16 mouse cellular contexts compared by ENCODE assay signal in genomic region chr12:35294668-35295067, GRCm38 (mm10).
DNase-seq lines count a peak whose midpoint lies in the region; ATAC-seq and TF ChIP-seq lines count a peak whose summit lies in the region.
"Had no signal": no experiment of that assay in that cellular context is flagged by ENCODE, and none has a peak within 500 bp of the region (broad histone marks: within the 10 kb centered on the region; RNA-seq: fewer than 3 reads in every experiment).

No protein-coding gene starts in this region.

- CTCF ChIA-PET in Patski (lab: Charles Lee), result interaction anchor here (1.4 kb wide), 1 partner anchor 11 kb away, joined by 3 read pairs; no protein-coding TSS in a partner anchor

- H3K79me2 ChIP-seq in macrophage (ENCODE audit: inconsistent target), result no peaks in the 10 kb centered on the region

- ATAC-seq in Patski, result peak; percentile 85
- no peak for ATAC-seq in erythroblast, adult 5-6 weeks (replicated peaks; ENCODE audit: low FRiP score, poor library complexity, severe bottlenecking)
- ATAC-seq: forebrain, embryonic 15.5 days; hindbrain, embryonic 16.5 days had no signal

- DNase-seq in heart, adult 8-10 months (ENCODE audit: low spot score), result peak; percentile 41
- DNase-seq in heart, postnatal 36 days, result no peak
- DNase-seq in 416B (ENCODE audit: low read depth) (peak; percentile 56), Patski (ENCODE audit: low read depth, low spot score) (peak; percentile 70)
- no peak for DNase-seq in left cerebral cortex, postnatal 4 days
- DNase-seq in spleen, postnatal 36 days (ENCODE audit: low spot score in 2 of 2), result no peak
- DNase-seq: cerebellum, adult 9-11 months; kidney, adult 9 months; liver, embryonic 13.5 days; right cerebral cortex, postnatal 4 days had no signal

- no peaks in the 10 kb centered on the region for H3K27me3 ChIP-seq in Patski
- H3K27me3 ChIP-seq: embryonic facial prominence, embryonic 12.5 days; forebrain, embryonic 15.5 days; liver, embryonic 13.5 days had no signal

- in situ Hi-C loops in Patski (cut with MboI; ENCODE audit: low pct_unique_long_range_greater_than_20kb), result loop anchor here (10.0 kb wide), 1 partner anchor 540 kb away; no protein-coding TSS in a partner anchor

- H3K27ac ChIP-seq in macrophage, result peak overlapping the region; percentile 70
- H3K27ac ChIP-seq: embryonic facial prominence, embryonic 12.5 days; forebrain, embryonic 15.5 days; liver, embryonic 13.5 days; midbrain, embryonic 10.5 days had no signal

- intact Hi-C loops in heart, postnatal 36 days (cut with DNase I), result no loop called here
- intact Hi-C loops in left cerebral cortex, postnatal 4 days (cut with DNase I), result no loop called here

- 14% methylated on average over 1 of the region's 1 CpGs for WGBS in macrophage (ENCODE audit: missing documents)

- POLR2A ChIA-PET in Patski (lab: Charles Lee), result no interaction called here

- TF ChIP-seq CTCF in Patski (IDR thresholded peaks at IDR 0.05), result no peak

- H3K36me3 ChIP-seq in macrophage (ENCODE audit: inconsistent target), result no peaks in the 10 kb centered on the region
- H3K36me3 ChIP-seq: embryonic facial prominence, embryonic 12.5 days; forebrain, embryonic 15.5 days; liver, embryonic 13.5 days; midbrain, embryonic 10.5 days had no signal

- H3K4me3 ChIP-seq in macrophage (ENCODE audit: inconsistent target), result no peak overlapping the region
- H3K4me3 ChIP-seq: embryonic facial prominence, embryonic 12.5 days; forebrain, embryonic 15.5 days; liver, embryonic 13.5 days; midbrain, embryonic 10.5 days had no signal

Comparison
In these comparisons a context has a peak if more than half of its experiments do, and no peak if none do; other contexts are left out.
1. DNase-seq: peak in heart, adult 8-10 months (single experiment), 416B (single experiment) and Patski (single experiment); none in heart, postnatal 36 days (0 of 2), left cerebral cortex, postnatal 4 days (single experiment) and spleen, postnatal 36 days (0 of 2).